Mouse (Mus musculus) lung, embryonic 14.5 days (tissue): ENCODE results near the gene Mmp23. TPM values are rescaled to one million over a fixed set of nuclear protein-coding genes. Genes with fewer than 3 reads are reported as not detected.

ENCODE experiments used
- ATAC-seq: fragments of 200-750 bp; cut with Nextera tagmentation; 2 replicates; pipeline ENCODE4 v1.8.0; 2017; ENCODE audit warnings: mild to moderate bottlenecking, moderate TSS enrichment, moderate library complexity; ENCODE audit not compliant: insufficient read depth
- DNase-seq: peaks from one replicate; pipeline ENCODE4 v3.0.0-alpha.2; 2015
- H3K27ac ChIP-seq: fragments of 300-500 bp; sonication (generic); 2 replicates; pipeline ENCODE4 v1.5.1; 2014; ENCODE audit warnings: low read depth, mild to moderate bottlenecking, moderate library complexity
- H3K27me3 ChIP-seq: fragments of 300-500 bp; sonication (generic); 2 replicates; pipeline ENCODE4 v1.6.1; 2014; ENCODE audit warnings: low read length, control low read depth; ENCODE audit not compliant: insufficient read depth
- H3K36me3 ChIP-seq: fragments of 300-500 bp; sonication (generic); 2 replicates; pipeline ENCODE4 v1.6.1; 2014; ENCODE audit warnings: control low read depth; ENCODE audit not compliant: insufficient read depth
- H3K4me1 ChIP-seq: fragments of 300-500 bp; sonication (generic); 2 replicates; pipeline ENCODE4 v1.6.1; 2014; ENCODE audit warnings: antibody characterized with exemption, control low read depth; ENCODE audit not compliant: insufficient read depth
- H3K4me2 ChIP-seq: fragments of 300-500 bp; sonication (generic); 2 replicates; pipeline ENCODE4 v1.6.1; 2014; ENCODE audit warnings: mild to moderate bottlenecking
- H3K4me3 ChIP-seq: fragments of 300-500 bp; sonication (generic); 2 replicates; pipeline ENCODE4 v1.5.1; 2014; ENCODE audit warnings: low read depth, low read length
- H3K9ac ChIP-seq: fragments of 300-500 bp; sonication (generic); 2 replicates; pipeline ENCODE4 v1.6.1; 2014
- H3K9me3 ChIP-seq: fragments of 300-500 bp; sonication (generic); 2 replicates; pipeline ENCODE4 v1.6.1; 2016; ENCODE audit warnings: low read depth, low read length, control low read depth
- CTCF ChIP-seq: IDR thresholded peaks from 2 replicates; pipeline ENCODE4 v1.5.1; 2016; ENCODE audit warnings: antibody characterized with exemption, low read depth
- WGBS: fragments of 180-500 bp; shearing (Covaris S2); extraction: QIAGEN DNeasy Blood & Tissue Kit; methylation state at CpG from one replicate; pipeline ENCODE4 v1.1.7; 2014; 5-methylcytosine and 5-hydroxymethylcytosine counted together
- polyA plus RNA-seq: library from polyadenylated mRNA; unstranded; fragments of >200 nt; fragmentation: Nextera tagmentation; extraction: Ambion mirVana; gene quantifications from 2 replicates; pipeline ENCODE4 v1.2.1, GENCODE M21; 2014

Mmp23 gene
- 34.8 and 38.7 TPM in 2 replicates for polyA plus RNA-seq

- ATAC-seq: peak; percentile 76
- peak within 1 kb of the TSS; percentile 91 for H3K4me2 ChIP-seq
- H3K9me3 ChIP-seq: no peaks in the 10 kb centered on the region
- peak; percentile 23; the same call in 1 of the 2 replicates for TF ChIP-seq CTCF
- peaks cover 42% of the 10 kb centered on the region for H3K36me3 ChIP-seq
- WGBS: under 1% methylated on average over 33 of the region's 33 CpGs
- H3K27me3 ChIP-seq: peaks cover 18% of the 10 kb centered on the region; the same call in 1 of the 2 replicates
- H3K27ac ChIP-seq: peak within 1 kb of the TSS; percentile 60
- peak; percentile 86 for DNase-seq
- H3K4me1 ChIP-seq: peaks cover 12% of the 10 kb centered on the region; the same call in 1 of the 2 replicates
- H3K9ac ChIP-seq: peak within 1 kb of the TSS; percentile 63
- H3K4me3 ChIP-seq: peak within 1 kb of the TSS; percentile 48
Observed at GRCm38 (mm10) chr4:155653086-155653450, at the start of gene Mmp23. Mmp23 (minus strand) TSS chr4:155653384.

- no peak overlapping the region for H3K4me2 ChIP-seq
- peak; percentile 69 for DNase-seq
Observed at GRCm38 (mm10) chr4:155700425-155700824, 47.2 kb upstream of the Mmp23 start.

GRCm38 (mm10) chr4:155696261-155697255, 43.4 kb upstream of the Mmp23 start:
- no peak for DNase-seq
- Histone ChIP-seq H3K4me3 (no peak overlapping the region), H3K27ac (no peak overlapping the region), H3K9ac (no peak overlapping the region; the same call in 1 of the 2 replicates), H3K9me3 (no peaks in the 10 kb centered on the region), H3K36me3 (no peaks in the 10 kb centered on the region), H3K27me3 (peaks cover 9% of the 10 kb centered on the region; the same call in 1 of the 2 replicates), H3K4me2 (peak overlapping the region; percentile 96; the same call in 1 of the 2 replicates), H3K4me1 (no peaks in the 10 kb centered on the region)
- WGBS: 59% methylated on average over 16 of the region's 16 CpGs
- no peak for ATAC-seq
- no peak for TF ChIP-seq CTCF

More at GRCm38 (mm10) chr4:155700425-155700824, 47.2 kb upstream of the Mmp23 start:
- no peak overlapping the region for H3K4me3 ChIP-seq
- no peaks in the 10 kb centered on the region for H3K36me3 ChIP-seq
- no peaks in the 10 kb centered on the region for H3K4me1 ChIP-seq
- no peak overlapping the region for H3K9ac ChIP-seq
- H3K27me3 ChIP-seq: no peaks in the 10 kb centered on the region; the same call in 1 of the 2 replicates
- no peak for ATAC-seq
- no peak overlapping the region for H3K27ac ChIP-seq
- H3K9me3 ChIP-seq: no peaks in the 10 kb centered on the region
- peak; percentile 72 for TF ChIP-seq CTCF

GRCm38 (mm10) chr4:155695531-155696062, 42.4 kb upstream of the Mmp23 start:
- no peaks in the 10 kb centered on the region for H3K4me1 ChIP-seq
- H3K9ac ChIP-seq: peak overlapping the region; percentile 68
- no peak for TF ChIP-seq CTCF
- no peak overlapping the region; the same call in 1 of the 2 replicates for H3K4me3 ChIP-seq
- no peak overlapping the region for H3K27ac ChIP-seq
- 86% methylated on average over 4 of the region's 4 CpGs for WGBS
- peaks cover 9% of the 10 kb centered on the region; the same call in 1 of the 2 replicates for H3K27me3 ChIP-seq
- no peaks in the 10 kb centered on the region for H3K9me3 ChIP-seq
- DNase-seq (no peak), ATAC-seq (no peak)
- no peaks in the 10 kb centered on the region for H3K36me3 ChIP-seq
- H3K4me2 ChIP-seq: peak overlapping the region; percentile 96

- ATAC-seq: peak; percentile 74
- TF ChIP-seq CTCF: no peak; the same call in 1 of the 2 replicates
- peak overlapping the region; percentile 66 for H3K4me3 ChIP-seq
- peak overlapping the region; percentile 68 for H3K9ac ChIP-seq
- peak overlapping the region; percentile 30; the same call in 1 of the 2 replicates for H3K27ac ChIP-seq
- WGBS: under 1% methylated on average over 92 of the region's 92 CpGs
- peak overlapping the region; percentile 96 for H3K4me2 ChIP-seq
- no peaks in the 10 kb centered on the region for H3K9me3 ChIP-seq
- DNase-seq: peak; percentile 75
- peaks cover 9% of the 10 kb centered on the region; the same call in 1 of the 2 replicates for H3K27me3 ChIP-seq
- H3K36me3 ChIP-seq: no peaks in the 10 kb centered on the region
- no peaks in the 10 kb centered on the region for H3K4me1 ChIP-seq
Observed at GRCm38 (mm10) chr4:155694482-155695401, 41.6 kb upstream of the Mmp23 start.

GRCm38 (mm10) chr4:155694111-155694481, 40.9 kb upstream of the Mmp23 start, which contains the start of gene Fndc10:
Fndc10 (plus strand) TSS chr4:155694342.
- ATAC-seq: peak; percentile 88
- H3K4me1 ChIP-seq: no peaks in the 10 kb centered on the region
- DNase-seq: peak; percentile 73
- peak within 1 kb of the TSS; percentile 66 for H3K4me3 ChIP-seq
- peak; percentile 37; the same call in 1 of the 2 replicates for TF ChIP-seq CTCF
- H3K9ac ChIP-seq: peak within 1 kb of the TSS; percentile 68
- no peaks in the 10 kb centered on the region for H3K9me3 ChIP-seq
- H3K27ac ChIP-seq: peak within 1 kb of the TSS; percentile 30; the same call in 1 of the 2 replicates
- 0% methylated on average over 29 of the region's 47 CpGs for WGBS
- H3K27me3 ChIP-seq: peaks cover 9% of the 10 kb centered on the region; the same call in 1 of the 2 replicates
- H3K4me2 ChIP-seq: peak within 1 kb of the TSS; percentile 96
- H3K36me3 ChIP-seq: no peaks in the 10 kb centered on the region
